Mouse (Mus musculus) T-cell, adult 2 months (primary cell): ENCODE measurements around the gene 1700025G04Rik.

Experiments
- DNase-seq: peaks from one replicate; pipeline ENCODE4 v3.0.0; 2022; ENCODE audit warnings: low spot score

1700025G04Rik gene

DNA sequence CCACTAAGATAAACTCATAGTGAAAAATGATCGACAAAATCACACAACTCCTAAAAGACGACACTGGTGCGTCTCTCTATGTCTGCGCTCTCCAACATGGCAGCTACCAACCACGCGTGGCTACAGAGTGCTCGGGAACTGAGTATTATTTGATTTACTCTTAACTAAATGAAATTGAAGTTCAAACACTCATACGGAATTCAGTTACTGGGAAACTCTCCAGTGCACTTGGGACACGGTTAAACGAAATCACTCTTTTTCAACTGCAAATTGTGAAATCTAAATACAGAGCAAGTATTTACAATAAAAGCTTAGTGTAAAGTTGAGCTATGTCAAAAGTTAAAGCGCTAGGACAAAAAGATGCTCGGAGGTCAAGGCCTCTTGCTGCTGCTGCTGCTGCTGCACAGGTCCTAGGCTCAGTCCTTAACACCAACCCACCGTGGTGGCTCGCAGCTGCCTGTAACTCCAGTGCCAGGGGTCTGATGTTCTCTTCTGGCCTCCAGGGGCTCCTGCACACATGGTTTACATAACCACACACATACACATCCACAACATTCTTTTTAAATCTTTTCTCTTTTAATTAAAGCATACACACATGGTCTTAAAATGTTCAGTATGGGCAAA is 13.6 kb downstream of the 1700025G04Rik start:
- DNase-seq = no peak

DNA sequence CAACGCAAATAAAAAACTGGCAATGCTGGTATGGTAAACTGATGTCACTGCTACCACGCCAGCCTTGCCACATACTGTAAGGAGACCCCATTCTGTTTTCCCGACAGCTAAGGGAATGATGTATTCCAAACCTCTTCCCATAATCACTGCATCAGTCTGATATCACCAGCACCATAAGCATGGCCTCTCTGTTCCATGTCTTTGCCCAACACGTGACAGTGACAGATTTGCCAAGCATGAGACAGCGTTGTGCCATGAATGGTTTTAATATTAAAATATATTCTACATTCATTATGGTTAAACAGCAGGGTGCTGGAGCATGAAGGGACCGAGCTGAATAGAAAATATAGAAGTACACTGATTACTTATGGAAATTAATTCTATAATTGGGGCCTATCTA is 14.2 kb downstream of the 1700025G04Rik start:
- no peak for DNase-seq

GRCm38 (mm10) chr1:152070441-152070840 is 19.5 kb downstream of the 1700025G04Rik start:
- no peak for DNase-seq

- DNase-seq = no peak
These were observed 20.2 kb downstream of the 1700025G04Rik start for GRCm38 (mm10) chr1:152069745-152070144.

DNA sequence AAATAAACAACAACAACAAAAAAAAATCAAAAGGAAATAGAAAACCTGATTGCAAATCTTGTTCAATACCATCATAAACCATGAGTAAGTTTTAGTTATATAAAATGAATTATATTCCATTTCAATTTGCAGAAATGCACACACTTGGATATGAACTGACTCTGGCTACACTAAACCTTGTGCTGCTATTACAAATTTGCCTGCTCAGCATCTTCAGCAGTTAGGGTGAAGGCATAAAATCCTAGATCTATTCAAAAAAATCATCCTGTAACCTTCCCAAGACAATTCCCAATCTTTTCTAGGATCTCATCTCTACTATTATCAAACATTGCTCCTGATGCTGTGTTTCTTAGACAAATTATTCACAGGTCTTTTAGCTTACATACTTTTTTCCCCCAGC is 22.0 kb downstream of the 1700025G04Rik start:
- DNase-seq = no peak

- DNase-seq = no peak
These were observed 24.4 kb downstream of the 1700025G04Rik start for GRCm38 (mm10) chr1:152065527-152065926.

GRCm38 (mm10) chr1:152063357-152064145 is 26.4 kb downstream of the 1700025G04Rik start:
- no peak for DNase-seq

DNA sequence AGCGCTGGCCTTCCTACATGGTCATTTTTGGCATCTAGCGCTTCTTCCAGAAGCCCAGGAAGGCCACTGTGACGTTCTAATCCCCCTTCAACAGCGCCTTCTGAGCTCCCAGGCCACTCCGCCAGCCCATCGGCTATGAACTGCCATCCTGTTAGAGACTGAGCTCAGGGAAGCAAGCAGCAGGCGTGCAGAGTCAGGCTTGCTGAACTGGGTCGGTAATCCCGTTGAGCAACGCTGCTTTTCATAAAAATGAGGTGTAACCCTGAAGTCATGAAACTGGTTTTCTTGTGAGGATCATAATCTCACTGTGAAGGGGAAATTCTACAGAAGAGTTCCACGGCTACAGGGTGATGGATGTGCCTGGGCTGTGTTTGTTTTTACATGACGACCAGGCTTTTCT is 28.2 kb downstream of the 1700025G04Rik start:
- DNase-seq = no peak

DNA sequence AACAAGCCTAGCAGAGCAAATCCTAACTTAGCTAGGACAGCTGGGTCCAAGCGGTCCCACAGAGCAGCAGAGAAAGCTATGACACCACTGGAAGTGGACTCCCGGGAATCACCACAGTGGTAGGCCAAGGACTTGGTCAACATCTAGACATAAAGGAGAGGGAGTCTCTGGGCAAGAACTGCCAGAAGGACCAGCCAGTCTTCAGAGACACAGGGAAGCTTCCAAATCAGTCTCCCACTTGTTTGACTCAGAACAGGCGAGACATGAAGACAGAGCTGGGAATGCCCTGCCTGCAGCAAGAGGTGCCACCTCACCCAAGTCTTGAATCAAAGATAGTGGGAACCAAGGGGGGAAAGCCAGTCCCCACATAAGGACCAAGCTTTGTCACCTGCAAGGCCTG is 29.7 kb downstream of the 1700025G04Rik start:
- DNase-seq = no peak

DNA sequence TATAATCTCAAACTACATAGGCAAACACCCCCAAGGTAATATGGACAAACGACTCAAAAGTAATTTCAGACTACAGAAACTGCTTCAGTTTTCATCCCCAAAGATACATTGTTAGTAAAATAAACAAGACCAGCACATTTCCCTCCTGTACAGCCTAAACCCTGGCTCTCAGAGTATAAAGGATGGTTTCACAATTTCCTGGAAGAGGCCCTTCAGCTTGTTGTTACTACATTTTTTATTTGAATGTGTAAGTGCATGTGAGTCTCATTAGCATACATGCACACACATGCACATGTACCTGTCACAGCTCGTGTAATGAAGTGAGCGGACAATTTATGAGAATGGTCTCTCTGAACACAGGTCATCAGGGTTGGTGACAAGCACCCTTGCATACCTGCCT is 31.1 kb downstream of the 1700025G04Rik start:
- no peak for DNase-seq

GRCm38 (mm10) chr1:152053112-152053511 is 36.8 kb downstream of the 1700025G04Rik start:
- DNase-seq = no peak

DNA sequence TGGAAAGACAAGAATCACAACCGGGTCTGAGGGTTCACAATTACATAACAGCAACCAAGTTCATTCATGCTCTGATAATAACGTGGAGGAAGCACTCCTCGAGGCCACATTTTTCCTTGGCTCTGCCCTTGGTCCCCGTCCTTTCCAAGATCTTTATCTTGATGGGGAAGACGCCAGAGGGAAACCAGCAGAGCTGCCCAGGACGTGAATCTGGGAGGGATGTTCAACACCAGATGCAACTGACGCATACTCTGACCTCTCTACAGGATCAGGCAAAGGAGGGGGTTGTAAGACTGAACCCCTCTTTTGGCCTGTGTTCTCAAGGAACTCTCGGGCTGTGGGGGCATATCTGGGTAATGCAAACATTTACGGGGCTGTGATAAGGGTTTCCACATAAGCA is 38.1 kb downstream of the 1700025G04Rik start:
- DNase-seq = no peak

DNA sequence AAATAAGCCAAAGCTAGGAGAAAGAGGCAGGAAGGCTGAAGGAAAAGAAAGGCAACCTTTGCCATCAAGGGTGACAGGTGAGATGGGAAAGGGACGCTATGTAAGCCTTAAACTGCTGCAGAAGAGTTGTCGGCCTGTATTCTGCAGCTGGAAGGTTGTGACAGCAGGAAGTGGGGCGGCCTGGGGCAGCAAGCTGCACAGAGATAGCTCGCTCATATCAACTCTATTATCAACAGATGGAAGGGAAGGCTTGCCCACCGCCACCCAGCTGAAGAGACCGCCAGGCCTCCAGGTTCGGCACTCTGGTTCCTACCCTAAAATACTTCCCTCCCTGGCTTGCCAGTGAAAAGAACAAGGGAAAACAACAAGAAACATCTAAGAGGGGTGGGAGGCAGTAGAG is 39.9 kb downstream of the 1700025G04Rik start:
- no peak for DNase-seq

GRCm38 (mm10) chr1:152048291-152048690 is 41.6 kb downstream of the 1700025G04Rik start:
- DNase-seq = no peak

DNA sequence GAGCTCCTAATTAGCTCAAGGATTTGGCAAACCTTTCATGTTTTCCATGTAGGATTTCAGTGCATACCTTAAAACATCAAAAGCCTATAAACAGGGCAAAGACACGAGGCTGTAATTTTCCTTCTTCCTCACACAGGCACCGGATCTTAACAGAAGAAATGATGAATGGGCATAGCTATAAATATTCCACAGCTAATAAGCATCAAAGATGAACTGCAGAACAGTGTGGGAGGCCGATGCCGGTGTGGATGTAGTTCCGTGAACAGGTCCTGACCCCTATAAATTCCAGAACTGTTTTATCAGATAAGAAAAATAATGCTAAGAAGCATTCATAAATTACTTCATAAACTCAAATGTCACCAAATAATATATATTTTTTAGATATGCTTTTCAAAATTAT is 42.5 kb downstream of the 1700025G04Rik start:
- no peak for DNase-seq

DNA sequence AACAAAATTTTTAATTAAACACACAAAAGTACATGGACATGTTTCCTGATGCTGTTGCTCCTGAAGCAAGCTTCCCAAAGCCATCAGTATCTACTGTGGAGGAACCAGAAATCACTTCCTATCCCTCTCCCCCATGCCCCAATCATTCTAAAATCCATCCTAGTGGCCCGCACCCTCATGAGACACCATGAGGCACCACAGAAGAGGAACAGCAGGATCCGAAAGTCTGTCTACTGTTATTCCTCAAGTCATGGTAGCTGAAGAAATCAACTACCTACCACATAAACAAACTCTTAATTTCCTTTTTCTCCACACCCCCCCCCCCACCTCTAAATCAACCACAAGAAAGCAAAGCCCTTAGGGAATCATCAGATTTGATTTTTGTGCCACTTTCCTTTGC is 46.5 kb downstream of the 1700025G04Rik start:
- no peak for DNase-seq

DNA sequence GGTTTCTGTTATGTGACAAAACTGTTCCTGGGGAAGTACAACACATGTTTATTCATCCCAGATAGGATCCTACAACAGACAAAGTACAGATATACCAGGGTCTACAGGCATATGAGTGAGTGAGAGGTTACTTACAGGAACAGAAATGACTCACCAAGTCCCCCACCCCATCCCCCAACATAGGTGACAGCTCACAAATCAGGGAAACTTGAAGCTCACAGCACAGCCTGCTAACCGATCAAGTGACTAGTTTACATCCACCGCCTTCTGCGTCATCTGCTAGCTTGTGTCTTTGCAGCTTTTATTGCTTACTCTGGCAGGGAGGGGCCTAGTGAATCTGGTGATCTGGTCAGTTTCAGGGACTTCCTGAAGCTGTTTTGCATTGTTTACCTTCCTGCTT is 47.5 kb downstream of the 1700025G04Rik start:
- no peak for DNase-seq

- DNase-seq = no peak
These were observed 48.9 kb downstream of the 1700025G04Rik start for GRCm38 (mm10) chr1:152041005-152041404.

DNA sequence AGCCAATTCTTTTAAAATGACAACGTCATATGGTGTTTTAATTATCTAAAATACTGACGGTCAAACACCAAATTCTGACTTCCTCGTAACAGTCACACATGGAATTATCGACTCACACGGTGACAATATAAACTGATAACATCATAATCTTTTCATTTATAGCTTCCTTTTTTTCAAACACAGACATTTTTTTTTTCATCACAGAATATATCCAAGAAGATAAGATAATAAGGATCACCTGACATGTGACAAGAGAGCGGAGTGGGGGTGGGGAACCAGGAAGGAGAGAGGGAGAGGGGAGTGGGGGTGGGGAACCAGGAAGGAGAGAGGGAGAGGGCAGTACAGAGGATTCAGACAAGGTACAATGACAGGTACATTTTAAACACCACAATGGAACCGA is 49.9 kb downstream of the 1700025G04Rik start:
- no peak for DNase-seq

- DNase-seq = no peak
These were observed 50.3 kb downstream of the 1700025G04Rik start for GRCm38 (mm10) chr1:152039588-152039987.

DNA sequence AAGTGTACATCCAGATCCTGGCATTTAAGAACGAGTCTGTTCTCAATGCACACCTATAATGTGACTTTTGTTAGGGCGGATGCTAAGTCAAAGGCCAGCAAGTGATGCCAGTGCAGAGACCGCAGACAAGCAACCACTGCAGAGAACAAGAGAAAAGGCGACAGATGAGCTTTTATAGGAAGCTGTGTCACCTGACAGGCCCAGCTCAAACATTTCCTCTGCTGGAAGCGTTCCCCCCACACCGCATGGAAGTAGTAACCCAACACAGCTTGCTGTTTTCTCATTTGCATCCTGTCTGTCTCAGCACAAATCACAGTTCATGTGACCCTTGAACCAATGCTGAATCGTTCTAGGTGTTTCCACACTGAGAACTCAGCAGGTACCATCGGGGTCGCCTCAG is 51.8 kb downstream of the 1700025G04Rik start:
- peak; percentile 78 for DNase-seq

- DNase-seq = no peak
These were observed 52.3 kb downstream of the 1700025G04Rik start for GRCm38 (mm10) chr1:152037589-152037988.

- no peak for DNase-seq
These were observed 55.2 kb downstream of the 1700025G04Rik start for GRCm38 (mm10) chr1:152034766-152035165.

GRCm38 (mm10) chr1:152033731-152034130 is 56.2 kb downstream of the 1700025G04Rik start:
- DNase-seq = no peak
